Mouse (Mus musculus) heart, adult 18-20 months (tissue): ENCODE data around the gene Tmem114. TPM values are rescaled to one million over a fixed set of nuclear protein-coding genes. Genes with fewer than 3 reads are reported as not detected.
A peak's percentile ranks its signal among the peaks of the same experiment; 100 is the strongest.

ENCODE experiments used
- DNase-seq, 2 experiments: peaks; one replicate each; pipeline ENCODE4 v3.0.0; 2021 to 2022; ENCODE audit warnings: mixed read lengths in 1 of 2
- long read RNA-seq, 2 experiments: library from polyadenylated mRNA; stranded (forward); transcript quantifications; one replicate each; pipeline ENCODE4 v2.0.0; 2021
- total RNA-seq, 2 experiments: library from RNA; stranded (reverse); gene quantifications; 2 replicates each; pipeline ENCODE4 v1.2.3; 2021

Gene Tmem114
- total RNA-seq: not detected
- long read RNA-seq, experiment 1: 0 reads
- long read RNA-seq, experiment 2: 0 reads

DNA sequence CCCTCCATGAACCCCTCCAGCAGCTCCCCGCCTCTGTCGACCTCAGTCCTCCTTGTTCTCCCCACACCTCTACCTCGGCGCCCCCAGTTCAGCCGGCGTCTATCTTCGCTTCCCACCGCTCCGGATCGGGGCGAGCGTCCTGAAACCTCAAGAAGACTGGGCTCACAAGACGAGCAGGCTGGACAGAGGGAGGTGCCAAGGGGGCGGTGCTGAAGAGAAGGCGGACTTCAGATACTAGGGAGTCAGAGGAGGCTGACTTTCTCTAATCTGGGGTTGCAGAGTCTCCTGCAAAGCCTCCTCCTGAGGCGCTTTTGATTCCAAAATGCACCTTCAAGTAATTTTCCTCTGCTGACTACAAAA is at the start of gene Tmem114:
Gene Tmem114, minus strand, starts transcription at position 166 of the 360 bp plus-strand sequence.
- peak in 1 of 2 experiments; percentile 13 for DNase-seq

DNA sequence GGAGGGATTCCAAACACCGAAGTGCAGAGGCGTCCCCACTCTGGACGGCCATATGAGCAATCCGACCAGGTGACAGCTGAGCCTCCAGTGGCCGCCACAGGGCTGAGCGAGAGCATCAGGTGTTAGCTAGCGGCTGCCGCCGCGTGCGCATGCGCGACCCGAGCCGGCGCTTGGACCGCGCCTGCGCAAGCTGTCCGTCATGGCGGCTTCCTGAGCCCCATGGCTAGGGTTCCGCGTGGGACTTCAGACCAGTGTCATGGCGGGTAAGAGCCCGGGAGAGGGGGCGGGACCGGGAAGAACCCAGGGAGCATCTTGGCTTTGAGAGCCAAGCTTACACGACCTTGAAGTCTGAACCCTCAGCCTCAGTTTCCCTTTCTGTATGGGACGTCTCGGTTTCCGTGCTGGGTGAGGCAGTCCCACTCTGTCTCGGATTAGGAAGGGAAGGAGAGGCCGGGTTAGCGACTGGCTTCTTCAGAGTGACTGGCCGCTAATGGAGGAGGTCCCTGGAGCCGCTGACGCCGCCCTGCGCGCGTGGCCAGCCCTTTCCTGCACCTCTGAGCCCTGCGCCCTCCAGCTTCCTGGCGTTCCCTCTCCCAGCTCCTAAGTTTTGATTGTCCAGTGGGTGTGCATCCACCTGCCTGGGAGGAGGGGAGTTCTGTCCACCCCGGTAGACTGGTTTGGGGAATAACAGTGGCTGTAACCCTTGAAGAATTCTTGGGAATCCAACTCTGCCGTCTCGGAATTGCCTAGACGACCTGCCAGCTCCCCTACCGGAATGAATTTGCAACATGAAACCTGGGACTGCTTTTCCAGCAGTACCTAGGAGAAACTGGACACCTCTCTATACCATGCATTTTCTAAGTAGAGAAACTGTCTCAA is 45.9 kb upstream of the Tmem114 start, which contains the start of gene Mettl22:
Gene Mettl22, plus strand, starts transcription at position 186 of the 879 bp plus-strand sequence.
- peak; percentile 88 to 92 for DNase-seq

DNA sequence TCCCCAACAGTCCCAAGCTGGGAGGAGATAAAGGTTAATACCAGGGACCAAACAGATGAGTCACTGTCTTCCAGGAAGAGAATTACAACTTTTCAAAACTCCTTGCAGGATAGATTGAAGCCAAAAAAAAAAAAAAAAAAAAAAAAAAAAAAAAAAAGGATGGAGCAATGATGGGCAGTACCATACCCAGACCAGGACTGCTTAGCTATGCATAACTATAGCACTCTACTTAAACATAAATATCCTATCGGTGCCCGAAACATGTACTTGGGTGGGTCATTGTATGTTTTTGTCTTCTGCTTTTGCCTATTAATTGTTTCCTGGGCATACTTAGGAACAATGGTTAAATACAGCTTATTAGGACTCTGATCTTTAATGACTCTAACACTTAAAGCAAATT is 45.2 kb upstream of the Tmem114 start:
- DNase-seq: no peak

DNA sequence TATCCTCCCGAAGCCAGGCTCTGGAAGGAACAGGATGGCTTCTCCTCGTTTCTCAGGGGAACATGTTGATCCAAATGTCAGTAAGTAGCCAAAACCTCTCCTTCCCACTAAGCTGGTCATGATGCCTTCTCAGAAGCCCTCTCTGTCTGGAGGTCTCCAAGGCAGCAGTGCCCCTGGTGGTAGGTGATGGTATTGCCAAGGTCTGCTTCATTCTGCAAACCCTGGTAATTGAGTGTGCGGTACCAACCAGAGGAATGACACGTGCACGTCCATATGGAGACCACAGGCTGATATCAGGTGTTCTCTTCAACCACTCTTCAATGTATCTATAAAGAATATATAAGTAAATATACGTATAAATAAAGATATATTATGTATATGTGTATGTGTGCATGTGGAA is 34.2 kb upstream of the Tmem114 start:
- DNase-seq: peak; percentile 18 to 75

DNA sequence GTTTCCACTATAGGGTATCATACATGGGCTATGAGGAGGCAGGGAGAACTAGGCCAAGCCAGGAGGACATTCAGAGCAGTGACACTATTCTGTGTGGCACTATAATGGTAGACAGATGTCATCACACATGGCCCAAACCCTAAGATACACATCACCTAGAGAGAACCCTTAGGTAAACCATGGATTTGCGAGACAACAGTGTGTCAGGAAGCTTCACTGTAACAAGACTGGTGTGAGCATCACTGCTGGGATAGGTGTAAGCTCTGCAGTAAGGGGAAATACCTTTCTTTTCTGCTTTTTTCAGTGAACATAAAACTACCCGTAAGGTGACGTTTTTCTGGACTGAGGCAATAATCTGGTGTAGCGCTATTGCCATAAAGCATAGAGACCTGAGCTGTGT is 33.5 kb upstream of the Tmem114 start:
- DNase-seq: no peak

DNA sequence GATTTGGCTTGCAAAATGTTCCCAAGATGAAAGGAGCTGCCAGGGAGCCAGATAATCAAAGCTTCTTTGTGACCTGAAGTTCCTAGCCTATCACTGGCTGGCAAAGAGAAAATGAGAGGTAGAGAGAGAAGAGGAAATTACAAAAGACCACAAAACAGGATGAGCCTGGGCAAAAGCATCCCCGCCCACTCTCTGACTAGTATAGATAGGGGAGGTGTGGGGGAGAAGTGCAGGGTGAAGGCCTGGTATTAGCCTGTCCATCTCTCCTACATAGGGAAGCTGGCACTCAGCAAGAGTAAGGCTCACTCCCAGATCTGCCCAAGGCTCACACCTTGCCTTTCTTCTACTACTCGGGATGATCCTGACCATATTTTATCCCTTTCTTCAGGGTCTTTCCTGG is 30.3 kb upstream of the Tmem114 start:
- DNase-seq: no peak

DNA sequence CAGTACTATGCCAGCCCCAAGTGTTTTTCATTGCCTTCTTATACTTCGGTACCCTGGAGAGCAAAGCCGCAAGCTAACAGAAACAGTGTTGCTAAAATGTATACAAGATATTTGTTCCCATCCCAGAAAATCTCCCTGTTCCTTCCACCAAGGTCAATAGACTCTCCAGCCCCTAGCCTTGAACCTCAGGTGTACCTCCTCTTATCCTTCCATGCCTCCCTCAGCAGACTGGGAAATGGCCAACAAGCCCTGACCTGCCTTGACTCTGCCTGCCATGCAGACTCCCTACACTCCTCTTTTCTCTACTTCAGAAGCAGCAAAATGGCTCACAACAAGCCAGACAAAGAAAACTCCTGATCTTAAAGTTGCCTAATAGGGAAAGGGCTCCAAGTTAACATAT is 28.4 kb upstream of the Tmem114 start:
- DNase-seq: no peak

DNA sequence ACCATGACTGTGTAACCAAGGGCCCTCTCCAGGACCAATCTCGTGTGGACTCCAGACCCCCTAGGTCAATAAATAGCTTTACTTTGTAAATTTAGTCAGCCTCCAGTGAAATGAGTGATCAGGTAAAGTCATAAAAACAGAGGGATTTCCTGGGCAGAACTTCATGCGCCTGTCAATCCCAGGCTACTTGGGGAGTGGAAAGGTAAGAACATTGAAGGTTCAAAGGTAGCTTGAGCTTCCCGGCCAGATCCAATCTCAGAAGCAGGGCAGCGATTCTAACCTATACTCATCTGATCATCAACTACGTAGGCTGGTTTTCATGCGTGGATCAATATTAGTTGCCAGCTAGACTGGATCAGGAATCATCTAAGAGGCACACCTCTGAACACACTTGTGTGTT is 21.3 kb upstream of the Tmem114 start:
- DNase-seq: no peak

DNA sequence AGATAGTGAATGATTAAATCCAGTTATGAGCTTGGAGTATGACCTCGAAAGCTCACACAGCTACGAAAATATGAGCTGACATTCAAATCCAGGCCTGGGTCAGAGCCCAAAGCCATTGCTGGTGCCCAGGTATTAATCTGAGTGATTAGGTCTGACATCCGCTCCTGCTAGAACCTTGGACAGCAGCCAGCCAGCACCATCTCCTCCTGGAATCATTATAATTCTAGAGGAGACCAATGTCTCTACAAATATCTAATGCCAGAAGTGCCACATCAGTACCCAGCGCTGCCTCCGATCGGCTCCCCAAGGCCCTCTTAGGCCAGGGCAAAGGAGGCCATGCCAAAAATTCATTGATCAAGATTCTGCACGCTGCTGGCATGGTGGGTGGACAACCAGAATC is 20.0 kb upstream of the Tmem114 start:
- no peak for DNase-seq

DNA sequence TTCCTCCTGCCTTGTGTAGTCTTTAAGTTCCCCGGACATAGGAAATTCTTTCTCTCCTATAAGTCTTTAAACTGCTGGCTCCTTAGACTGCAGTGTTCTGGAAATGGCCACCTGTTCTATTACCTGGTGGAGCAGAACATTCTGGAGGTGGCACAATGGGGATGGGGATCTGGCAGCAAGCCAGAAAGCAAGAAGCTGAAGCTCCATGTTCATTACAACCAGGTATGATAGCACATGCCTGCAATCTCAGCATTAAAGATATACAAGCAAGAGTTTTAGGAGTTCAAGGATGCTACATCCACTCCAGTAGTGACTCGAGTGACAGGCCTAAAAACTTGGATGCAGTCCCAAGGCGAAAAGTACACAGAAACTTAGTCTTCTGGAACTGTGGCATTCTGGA is 7.7 kb upstream of the Tmem114 start:
- no peak for DNase-seq

DNA sequence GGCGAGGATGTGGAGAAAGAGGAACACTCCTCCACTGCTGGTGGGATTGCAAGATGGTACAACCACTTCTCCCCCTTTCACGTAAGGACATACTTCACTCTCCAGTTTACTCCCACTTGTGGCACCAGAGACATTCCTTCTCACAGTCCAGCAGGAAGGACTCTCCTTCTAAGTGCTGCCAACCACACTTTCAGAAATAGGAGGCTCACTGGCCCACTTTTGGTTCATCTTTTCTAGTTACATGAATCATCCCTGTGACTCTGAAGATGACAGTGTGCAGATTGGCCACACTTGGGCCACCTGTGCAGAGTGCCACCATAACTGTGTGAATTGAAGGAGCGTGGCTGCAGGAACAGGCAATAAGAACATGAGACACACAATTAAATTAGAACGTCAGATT is 4.6 kb upstream of the Tmem114 start:
- no peak for DNase-seq

DNA sequence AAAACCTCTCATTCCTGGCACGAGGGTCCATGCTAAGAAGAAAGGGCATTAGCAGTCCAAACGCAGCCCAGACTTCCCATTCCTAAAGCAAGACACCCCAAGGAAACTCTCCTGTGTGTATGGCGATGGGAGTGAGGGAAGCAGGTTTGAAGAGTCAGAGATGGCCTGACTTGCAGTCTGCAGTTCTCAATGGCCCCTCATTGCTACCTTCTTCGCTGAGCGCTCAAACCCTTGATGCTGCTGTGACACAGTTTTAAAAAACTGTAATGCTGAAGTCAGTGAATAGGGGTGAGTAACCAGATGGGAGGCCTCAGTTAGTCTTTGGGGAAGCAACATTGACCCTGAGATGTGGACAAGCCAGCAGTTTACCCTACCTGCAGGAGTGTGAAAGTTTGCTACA is 800 bp upstream of the Tmem114 start:
- DNase-seq: no peak

DNA sequence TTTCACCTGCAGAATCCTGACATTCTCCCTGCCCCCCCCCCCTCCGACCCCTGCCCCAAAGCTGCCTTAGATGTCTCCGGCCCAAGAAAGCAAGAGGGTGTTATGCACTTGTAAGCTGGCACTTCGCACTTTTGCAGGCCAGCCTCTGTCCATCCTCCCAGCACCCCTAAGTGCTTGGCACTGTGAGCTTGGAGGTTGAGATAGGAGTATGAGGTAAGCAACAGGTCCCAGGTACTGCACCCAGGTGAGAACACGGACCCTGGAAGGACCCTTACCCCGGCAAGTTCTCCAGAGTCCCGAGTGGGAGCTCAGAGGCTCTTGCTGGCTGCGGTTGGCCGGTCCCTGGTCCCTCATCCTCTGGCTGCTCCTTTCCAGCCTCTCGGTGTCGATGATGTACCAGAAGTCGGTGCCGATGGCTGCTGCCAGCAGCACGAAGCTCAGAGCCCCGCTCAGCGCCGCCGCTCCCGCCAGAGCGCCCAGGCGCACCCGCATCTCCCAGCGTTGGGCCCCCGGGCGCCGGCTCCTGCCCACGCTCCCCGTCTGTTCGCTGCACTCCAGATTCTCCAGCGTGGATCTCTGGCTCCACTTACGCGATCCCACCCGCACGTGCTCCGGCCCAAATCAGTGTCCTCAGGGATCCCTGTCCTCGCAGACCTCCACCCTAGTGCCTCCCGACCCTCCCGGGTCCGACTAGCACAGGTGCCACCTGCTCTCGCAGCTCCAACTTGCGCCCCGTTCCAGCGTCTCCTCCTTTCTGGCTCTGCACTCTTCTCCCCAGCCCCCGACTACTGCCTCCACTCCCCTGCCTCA is 570 bp downstream of the Tmem114 start:
- DNase-seq: no peak

DNA sequence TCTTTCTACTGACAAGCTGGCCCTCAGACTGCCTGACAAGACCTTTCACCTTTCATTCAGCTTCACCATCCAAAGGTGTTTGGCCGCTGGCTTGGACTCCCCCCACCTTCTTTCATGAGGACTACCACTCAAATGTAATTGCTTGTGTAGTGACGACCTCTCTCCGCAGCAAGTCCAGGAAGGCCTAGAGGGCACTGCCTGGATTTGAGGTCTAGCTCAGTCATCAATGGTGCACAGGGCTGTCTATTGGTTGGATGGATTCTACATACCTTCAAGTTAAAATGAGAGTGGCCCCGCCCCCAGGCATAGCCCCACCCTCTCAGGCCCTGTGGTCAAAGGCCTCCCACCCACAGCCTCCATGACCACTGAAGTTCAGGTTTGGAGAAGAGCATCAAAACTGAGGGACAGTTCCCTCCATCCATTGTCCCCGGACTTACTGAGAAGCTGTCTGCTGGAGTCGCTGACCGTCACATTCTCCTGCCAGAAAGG is 1.3 kb downstream of the Tmem114 start:
- no peak for DNase-seq

DNA sequence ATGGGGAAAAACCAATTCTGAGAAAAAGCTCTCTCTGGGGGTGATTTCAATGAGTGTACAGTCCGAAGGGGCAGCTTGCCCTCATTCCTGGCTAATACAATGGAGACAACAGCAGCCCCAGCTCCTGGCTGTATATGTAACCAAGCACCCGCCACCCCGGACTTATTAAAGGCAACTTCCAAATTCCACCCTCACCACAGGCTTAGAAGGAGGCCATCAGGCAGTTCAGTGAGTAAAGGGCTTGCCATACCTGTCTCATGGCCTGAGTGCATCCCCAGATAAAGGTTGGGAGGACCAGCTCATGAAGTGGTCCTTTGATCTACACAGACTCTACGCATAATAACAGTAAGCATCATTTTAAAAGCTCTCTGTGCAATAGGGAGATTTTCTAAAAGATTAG is 4.1 kb downstream of the Tmem114 start:
- no peak for DNase-seq

DNA sequence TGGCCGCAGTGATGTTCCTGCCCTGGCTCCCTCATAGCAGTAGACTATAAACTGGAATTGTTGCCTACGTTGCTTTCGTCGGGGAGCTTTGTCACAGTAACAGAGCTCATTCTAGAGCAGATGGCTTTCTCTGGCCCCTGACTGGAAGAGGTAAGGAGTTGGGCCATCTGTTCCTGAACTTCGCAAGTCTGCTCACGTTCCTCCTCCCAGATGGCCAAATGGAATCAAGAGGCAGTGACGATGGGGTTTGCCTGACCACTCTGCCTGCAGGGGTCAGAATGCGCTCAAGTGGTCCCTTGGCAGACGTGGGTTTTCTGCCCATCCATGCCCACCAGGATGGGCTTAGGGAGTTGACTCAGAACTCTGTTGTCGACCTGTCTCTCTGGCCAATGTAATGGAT is 4.6 kb downstream of the Tmem114 start:
- DNase-seq: no peak

DNA sequence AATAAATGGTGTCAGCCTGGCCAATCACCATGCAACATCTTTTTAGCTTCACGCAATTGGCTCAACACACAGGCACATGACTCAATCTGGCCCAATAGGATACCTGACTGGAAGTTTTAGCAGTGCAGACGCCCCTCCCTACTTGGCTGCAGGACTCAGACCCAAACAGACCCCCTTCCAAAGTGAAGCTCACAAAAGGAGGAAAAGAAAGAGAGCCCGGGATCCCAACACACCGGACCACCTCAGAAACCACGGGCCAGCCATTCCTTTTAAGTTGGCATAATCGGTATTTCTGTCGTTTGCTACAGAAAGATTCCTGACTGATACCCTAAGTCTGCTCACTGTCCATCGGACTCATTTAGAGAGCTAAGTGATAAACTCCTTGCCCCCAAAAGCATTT is 5.3 kb downstream of the Tmem114 start:
- DNase-seq: no peak

DNA sequence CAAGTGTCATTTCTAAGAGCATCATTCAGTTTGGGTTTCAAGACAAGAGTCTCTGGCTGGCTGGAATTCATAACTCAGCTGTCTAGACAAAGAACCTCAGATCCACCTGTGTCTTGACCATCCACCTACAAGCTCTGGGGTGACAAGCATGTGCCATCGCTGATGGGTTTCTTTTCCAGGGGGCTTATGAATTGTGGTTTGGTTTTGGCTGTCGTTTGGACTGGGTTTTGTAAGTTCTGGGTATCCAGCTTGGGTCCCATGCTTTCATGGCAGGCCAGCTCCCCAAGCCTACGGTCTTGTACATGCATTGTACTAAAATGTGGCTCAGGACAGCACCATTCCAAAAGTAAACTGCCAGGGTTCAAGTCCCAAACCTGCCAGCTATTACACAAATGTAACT is 6.8 kb downstream of the Tmem114 start:
- no peak for DNase-seq

DNA sequence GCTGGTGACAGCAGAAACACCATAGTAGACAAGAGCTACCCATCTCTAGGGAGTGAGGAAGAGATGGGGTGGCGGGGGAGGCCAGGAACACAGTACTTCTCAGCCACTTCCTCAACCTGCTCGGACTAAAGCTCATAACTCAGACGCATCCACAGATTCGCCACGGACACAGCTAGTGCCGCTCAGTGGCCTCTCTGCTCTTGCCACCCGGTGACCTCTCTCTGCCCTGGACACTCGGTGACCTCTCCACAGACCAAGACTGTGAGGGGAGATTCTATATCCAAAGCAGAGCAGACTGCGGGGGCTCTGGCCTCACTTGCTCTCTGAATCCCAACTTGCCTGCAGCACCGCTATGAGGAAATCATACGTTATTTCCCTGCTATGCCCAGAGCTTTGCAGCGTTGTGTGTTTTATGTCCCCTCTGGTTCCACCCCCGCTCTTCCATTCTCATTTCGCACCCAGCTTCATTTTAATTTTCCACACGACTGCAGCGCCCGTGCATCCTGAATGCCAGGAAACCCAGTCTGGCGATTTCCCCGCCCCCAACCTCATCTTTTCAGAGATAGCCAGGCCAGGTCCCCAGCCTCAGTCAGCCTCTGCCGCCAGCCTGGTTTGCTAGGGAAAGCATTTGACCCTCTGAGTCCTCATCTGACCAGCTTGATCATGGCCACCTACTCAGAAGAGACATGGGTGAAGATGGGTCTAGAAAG is 7.8 kb downstream of the Tmem114 start:
- DNase-seq: no peak

DNA sequence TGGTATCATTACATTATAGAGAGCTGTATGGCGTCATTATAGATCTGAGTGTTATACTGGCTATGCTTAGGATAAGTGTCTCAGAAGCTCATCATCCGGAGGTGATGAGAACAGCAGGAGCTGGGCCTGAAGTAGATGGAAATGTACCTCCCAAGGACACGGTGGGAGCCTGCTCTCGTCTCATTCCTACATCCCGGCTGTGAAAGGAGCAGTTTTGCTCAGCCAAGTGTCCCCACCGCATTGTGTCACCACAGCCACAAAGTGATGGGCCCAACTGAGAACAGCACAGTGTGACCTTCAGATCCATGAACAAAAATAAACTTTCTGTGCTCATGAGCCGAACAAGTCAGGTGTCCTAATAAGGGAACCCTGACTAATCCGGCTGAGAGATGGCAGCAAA is 8.9 kb downstream of the Tmem114 start:
- no peak for DNase-seq

DNA sequence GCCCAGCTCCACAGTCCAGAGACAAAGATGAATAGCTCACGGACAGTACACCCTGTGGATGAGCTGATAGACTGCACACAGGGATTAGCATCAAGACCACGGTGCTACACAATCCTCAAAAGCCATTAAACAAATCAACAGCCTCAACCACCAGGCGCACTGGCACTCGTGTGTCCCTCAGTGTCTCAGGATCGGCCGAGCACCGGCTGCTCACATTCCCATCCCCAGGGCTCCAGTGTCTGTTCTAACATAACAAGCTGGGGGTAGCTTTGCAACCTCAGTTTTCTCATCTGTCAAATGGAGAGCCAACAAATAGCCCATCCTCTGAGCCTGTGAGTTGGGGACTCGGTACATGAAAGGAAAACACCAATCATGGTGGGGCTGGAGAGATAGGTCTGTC is 11.5 kb downstream of the Tmem114 start:
- DNase-seq: no peak

DNA sequence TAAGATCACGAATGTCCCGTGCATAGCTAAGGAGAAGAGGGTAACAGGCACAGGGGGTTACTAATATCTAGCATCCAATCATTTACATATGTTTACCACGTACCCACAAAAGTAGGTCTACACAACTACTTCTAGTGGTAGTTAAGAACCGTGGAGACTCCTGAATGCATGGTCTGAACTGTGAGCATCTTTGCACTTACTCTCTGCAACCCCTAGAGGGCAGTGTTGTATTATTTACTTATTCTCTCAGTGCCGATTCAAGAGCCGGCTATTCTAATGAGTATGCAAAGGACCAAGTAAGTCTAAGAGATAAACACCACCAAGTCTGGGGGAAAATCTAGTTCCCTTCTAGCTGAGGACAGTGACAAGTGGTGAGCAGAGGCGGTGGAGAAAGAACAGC is 12.7 kb downstream of the Tmem114 start:
- DNase-seq: peak; percentile 28 to 72

DNA sequence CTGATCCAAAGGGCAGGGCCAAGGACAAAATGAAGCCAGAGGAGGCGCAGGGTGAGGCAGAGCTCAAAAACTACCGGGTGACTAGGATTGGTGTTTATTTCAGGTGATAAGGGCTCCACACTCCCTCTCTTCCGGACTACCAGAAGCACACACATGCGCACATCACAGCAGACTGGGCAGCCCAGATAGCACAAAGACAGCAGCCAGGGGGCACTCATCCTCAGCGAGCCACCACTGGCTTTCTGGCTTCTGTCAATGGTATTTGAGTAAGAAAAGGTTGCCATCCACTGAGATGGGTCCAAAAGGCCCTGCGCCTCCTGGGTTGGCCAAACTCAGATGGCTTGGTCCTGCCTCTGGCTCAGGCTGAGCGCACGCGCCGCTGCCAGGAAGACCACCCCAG is 15.7 kb downstream of the Tmem114 start:
- DNase-seq: no peak
